Mouse (Mus musculus) central nervous system, embryonic 18 days (tissue): ENCODE measurements around the gene Bbc3. TPM values are rescaled to one million over a fixed set of nuclear protein-coding genes. Genes with fewer than 3 reads are reported as not detected.

Source experiments
- polyA plus RNA-seq: library from polyadenylated mRNA; depleted of rRNA; stranded (reverse); fragments of >200 nt; gene quantifications from 2 replicates; pipeline ENCODE4 v1.2.3, GENCODE M21; 2012; rRNA removed

Bbc3 gene
- polyA plus RNA-seq: 38.4 and 42.7 TPM in 2 replicates

GRCm38 (mm10) chr7:16308093-16308492, at the start of gene Bbc3:
Bbc3 (plus strand) TSS chr7:16308393.

GRCm38 (mm10) chr7:16259110-16259590, 49.0 kb upstream of the Bbc3 start, which contains the start of gene C5ar1:
C5ar1 (minus strand) TSS chr7:16259540.

GRCm38 (mm10) chr7:16273081-16273765, 35.0 kb upstream of the Bbc3 start, which contains the start of gene Inafm1:
Inafm1 (minus strand) TSS chr7:16273617.

GRCm38 (mm10) chr7:16286026-16286961, 21.9 kb upstream of the Bbc3 start, which contains the start of gene Ccdc9:
Ccdc9 (minus strand) TSS chr7:16286795.

Other genes starting within 250 kb of the Bbc3 start
- gene Zfp541, start 246.6 kb upstream of the Bbc3 start, polyA plus RNA-seq: 0.28 TPM in 2 replicates
- 179 and 189 TPM in 2 replicates for gene Napa, start 209.9 kb upstream of the Bbc3 start, polyA plus RNA-seq
- gene Kptn, start 188.5 kb upstream of the Bbc3 start, polyA plus RNA-seq: 51.4 and 53.5 TPM in 2 replicates
- 29.3 and 35.9 TPM in 2 replicates for gene Slc8a2, start 178.6 kb upstream of the Bbc3 start, polyA plus RNA-seq
- gene Meis3, start 133.3 kb upstream of the Bbc3 start, polyA plus RNA-seq: 155 and 163 TPM in 2 replicates
- 12.0 and 12.1 TPM in 2 replicates for gene Dhx34, start 86.4 kb upstream of the Bbc3 start, polyA plus RNA-seq
- 0.09 and 0.12 TPM in 2 replicates for gene C5ar2, start 64.2 kb upstream of the Bbc3 start, polyA plus RNA-seq
- gene C5ar1, start 48.9 kb upstream of the Bbc3 start, polyA plus RNA-seq: 0.74 and 1.6 TPM in 2 replicates
- gene Inafm1, start 34.8 kb upstream of the Bbc3 start, polyA plus RNA-seq: 53.8 and 57.4 TPM in 2 replicates
- gene Ccdc9, start 21.6 kb upstream of the Bbc3 start, polyA plus RNA-seq: 40.8 and 46.5 TPM in 2 replicates
- gene Sae1, start 79.4 kb downstream of the Bbc3 start, polyA plus RNA-seq: 156 and 162 TPM in 2 replicates
- 42.4 and 44.3 TPM in 2 replicates for gene Zc3h4, start 92.5 kb downstream of the Bbc3 start, polyA plus RNA-seq
- gene Tmem160, start 144.4 kb downstream of the Bbc3 start, polyA plus RNA-seq: 62.8 and 69.6 TPM in 2 replicates
- 12.0 and 16.5 TPM in 2 replicates for gene Npas1, start 169.3 kb downstream of the Bbc3 start, polyA plus RNA-seq